Mouse (Mus musculus) midbrain, embryonic 16.5 days (tissue): ENCODE results near the gene Tcf15. TPM values are rescaled to one million over a fixed set of nuclear protein-coding genes. Genes with fewer than 3 reads are reported as not detected.
A peak's percentile ranks its signal among the peaks of the same experiment; 100 is the strongest.

Source experiments
- ATAC-seq: fragments of 200-750 bp; cut with Nextera tagmentation; 2 replicates; pipeline ENCODE4 v1.8.0; 2017; ENCODE audit warnings: moderate TSS enrichment
- H3K27ac ChIP-seq: fragments of 300-500 bp; sonication (generic); 2 replicates; pipeline ENCODE4 v1.5.1; 2014; ENCODE audit warnings: mild to moderate bottlenecking, low read length, mixed read lengths
- H3K27me3 ChIP-seq: fragments of 300-500 bp; sonication (generic); 2 replicates; pipeline ENCODE4 v1.6.1; 2014; ENCODE audit warnings: low read depth, low read length, mixed read lengths; ENCODE audit not compliant: control insufficient read depth, insufficient read depth
- H3K36me3 ChIP-seq: fragments of 300-500 bp; sonication (generic); 2 replicates; pipeline ENCODE4 v1.6.1; 2014; ENCODE audit warnings: mild to moderate bottlenecking, low read length, moderate library complexity, mixed read lengths; ENCODE audit not compliant: control insufficient read depth, insufficient read depth
- H3K4me1 ChIP-seq: fragments of 300-500 bp; sonication (generic); 2 replicates; pipeline ENCODE4 v1.6.1; 2014; ENCODE audit warnings: mild to moderate bottlenecking, low read length, mixed read lengths; ENCODE audit not compliant: control insufficient read depth, insufficient read depth
- H3K4me2 ChIP-seq: fragments of 300-500 bp; sonication (generic); 2 replicates; pipeline ENCODE4 v1.6.1; 2014; ENCODE audit warnings: mild to moderate bottlenecking, low read length, mixed read lengths
- H3K4me3 ChIP-seq: fragments of 300-500 bp; sonication (generic); 2 replicates; pipeline ENCODE4 v1.5.1; 2014; ENCODE audit warnings: low read depth, mild to moderate bottlenecking, low read length, moderate library complexity, mixed read lengths
- H3K9ac ChIP-seq: fragments of 300-500 bp; sonication (generic); 2 replicates; pipeline ENCODE4 v1.6.1; 2014; ENCODE audit warnings: low read depth, low read length, mixed read lengths
- H3K9me3 ChIP-seq: fragments of 300-500 bp; sonication (generic); replicated peaks from 2 replicates; pipeline ENCODE4 v1.6.1; 2014; ENCODE audit warnings: mild to moderate bottlenecking, low read length, mixed read lengths; ENCODE audit not compliant: control insufficient read depth, poor library complexity, severe bottlenecking
- WGBS: fragments of 180-500 bp; shearing (Covaris S2); extraction: QIAGEN DNeasy Blood & Tissue Kit; methylation state at CpG from one replicate; pipeline ENCODE4 v1.1.7; 2014; 5-methylcytosine and 5-hydroxymethylcytosine counted together
- polyA plus RNA-seq: library from polyadenylated mRNA; unstranded; fragments of >200 nt; fragmentation: Nextera tagmentation; extraction: Ambion mirVana; gene quantifications from 2 replicates; pipeline ENCODE4 v1.2.1, GENCODE M21; 2015

Tcf15 gene
- polyA plus RNA-seq, 1 experiment from 2014 or later: 0.69 TPM

GRCm38 (mm10) chr2:152139191-152139987 lies 4.0 kb upstream of the Tcf15 start:
- Histone ChIP-seq H3K9ac (no peak overlapping the region), H3K9me3 (no peaks in the 10 kb centered on the region), H3K4me2 (no peak overlapping the region), H3K36me3 (no peaks in the 10 kb centered on the region), H3K27me3 (peaks cover 25% of the 10 kb centered on the region), H3K4me3 (no peak overlapping the region), H3K27ac (no peak overlapping the region), H3K4me1 (peaks cover 20% of the 10 kb centered on the region)
- ATAC-seq: no peak
- 57% methylated on average over 10 of the region's 10 CpGs for WGBS

- Histone ChIP-seq H3K27me3 (peaks cover 40% of the 10 kb centered on the region), H3K9me3 (no peaks in the 10 kb centered on the region), H3K4me3 (no peak overlapping the region), H3K9ac (no peak overlapping the region), H3K27ac (no peak overlapping the region), H3K4me2 (no peak overlapping the region), H3K36me3 (no peaks in the 10 kb centered on the region), H3K4me1 (peaks cover 20% of the 10 kb centered on the region)
- no peak for ATAC-seq
- WGBS: 33% methylated on average over 11 of the region's 11 CpGs
These were observed 2.4 kb upstream of the Tcf15 start for GRCm38 (mm10) chr2:152140941-152141340.

- ATAC-seq: no peak
- Histone ChIP-seq H3K4me2 (peak overlapping the region; percentile 50; the same call in 1 of the 2 replicates), H3K27me3 (peaks cover 42% of the 10 kb centered on the region), H3K9me3 (no peaks in the 10 kb centered on the region), H3K9ac (no peak overlapping the region), H3K27ac (no peak overlapping the region), H3K4me1 (peaks cover 20% of the 10 kb centered on the region), H3K4me3 (peak overlapping the region; percentile 27; the same call in 1 of the 2 replicates), H3K36me3 (no peaks in the 10 kb centered on the region)
- 52% methylated on average over 1 of the region's 1 CpGs for WGBS
These were observed 1.9 kb upstream of the Tcf15 start for GRCm38 (mm10) chr2:152141491-152141890.

DNA sequence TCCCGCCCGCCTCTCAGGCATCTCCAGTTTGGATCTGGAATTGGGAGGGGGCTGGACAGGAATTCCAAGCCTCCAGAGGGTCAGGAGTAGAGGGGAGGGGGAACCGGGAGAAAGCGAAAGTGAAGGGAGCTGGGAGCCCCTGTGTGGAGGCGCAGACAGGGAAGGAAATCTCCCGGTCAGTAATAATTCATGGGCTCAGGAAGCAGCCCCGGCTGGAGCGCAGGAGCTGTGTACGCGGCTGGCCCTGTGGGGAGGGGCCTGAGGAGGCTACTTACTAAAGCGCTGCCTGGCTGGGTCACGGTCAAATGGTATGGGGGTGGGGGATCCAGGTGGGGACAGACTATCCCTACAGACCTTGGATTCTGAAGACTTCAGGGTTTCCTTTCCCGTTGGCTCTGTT lies 1.3 kb upstream of the Tcf15 start:
- Histone ChIP-seq H3K27ac (no peak overlapping the region), H3K4me3 (peak overlapping the region; percentile 27), H3K9ac (peak overlapping the region; percentile 48; the same call in 1 of the 2 replicates), H3K4me2 (peak overlapping the region; percentile 50), H3K9me3 (no peaks in the 10 kb centered on the region), H3K4me1 (peaks cover 20% of the 10 kb centered on the region), H3K27me3 (peaks cover 42% of the 10 kb centered on the region), H3K36me3 (no peaks in the 10 kb centered on the region)
- WGBS: 0% methylated on average over 13 of the region's 13 CpGs
- peak; percentile 69; the same call in 1 of the 2 replicates for ATAC-seq

DNA sequence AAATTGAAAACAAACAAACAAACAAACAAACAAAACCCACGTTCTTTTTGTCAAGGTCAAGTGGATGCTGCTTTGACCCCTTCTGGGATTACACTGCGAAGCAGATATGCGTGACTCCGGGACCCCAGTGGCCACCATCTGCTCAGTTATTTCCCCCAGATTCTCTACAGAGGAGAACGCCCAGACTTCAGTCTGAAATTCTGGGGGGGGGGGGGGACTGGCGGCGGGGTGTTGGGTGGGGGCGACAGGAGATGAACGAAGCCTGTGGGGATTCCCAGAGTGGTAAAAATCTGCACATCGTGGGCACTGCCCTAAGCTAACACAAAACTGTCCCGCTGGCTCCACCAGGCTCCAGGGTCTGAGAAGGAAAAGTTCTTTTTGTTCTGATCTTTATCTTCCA lies 790 bp upstream of the Tcf15 start:
- Histone ChIP-seq H3K4me3 (no peak overlapping the region), H3K9me3 (no peaks in the 10 kb centered on the region), H3K9ac (peak overlapping the region; percentile 48; the same call in 1 of the 2 replicates), H3K4me2 (peak overlapping the region; percentile 50), H3K27me3 (peaks cover 42% of the 10 kb centered on the region), H3K36me3 (no peaks in the 10 kb centered on the region), H3K27ac (no peak overlapping the region), H3K4me1 (peaks cover 20% of the 10 kb centered on the region)
- no peak for ATAC-seq
- WGBS: 2% methylated on average over 11 of the region's 11 CpGs

- no peak for ATAC-seq
- Histone ChIP-seq H3K36me3 (no peaks in the 10 kb centered on the region), H3K4me3 (peak overlapping the region; percentile 45), H3K27ac (no peak overlapping the region), H3K4me2 (peak overlapping the region; percentile 67), H3K9me3 (no peaks in the 10 kb centered on the region), H3K9ac (peak overlapping the region; percentile 58), H3K27me3 (peaks cover 42% of the 10 kb centered on the region), H3K4me1 (peaks cover 20% of the 10 kb centered on the region)
- WGBS: 22% methylated on average over 9 of the region's 9 CpGs
These were observed 743 bp downstream of the Tcf15 start for GRCm38 (mm10) chr2:152144158-152144450.

DNA sequence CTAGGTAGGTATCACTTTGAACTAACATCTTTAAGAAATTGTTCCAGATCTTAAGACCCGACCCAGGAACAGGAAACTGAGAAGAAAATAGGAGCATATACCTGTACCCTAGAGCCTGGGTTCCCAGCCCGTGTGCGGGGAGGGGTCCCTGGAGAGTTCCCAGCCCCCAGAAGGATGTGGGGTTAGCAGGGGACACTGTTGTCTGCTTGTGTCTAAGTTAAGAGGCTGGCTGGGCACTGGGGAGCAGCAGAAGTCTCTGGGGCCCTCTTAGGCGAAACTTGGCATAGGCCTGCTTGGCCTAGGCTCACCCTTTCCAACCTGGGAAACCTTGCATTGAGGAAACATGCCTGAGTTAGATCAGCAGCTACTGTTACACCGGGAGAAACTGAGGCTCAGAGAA lies 1.1 kb downstream of the Tcf15 start:
- Histone ChIP-seq H3K4me1 (peaks cover 20% of the 10 kb centered on the region), H3K27me3 (peaks cover 42% of the 10 kb centered on the region), H3K9me3 (no peaks in the 10 kb centered on the region), H3K4me3 (no peak overlapping the region), H3K27ac (no peak overlapping the region), H3K36me3 (no peaks in the 10 kb centered on the region), H3K9ac (no peak overlapping the region), H3K4me2 (no peak overlapping the region)
- ATAC-seq: no peak
- 62% methylated on average over 5 of the region's 5 CpGs for WGBS

DNA sequence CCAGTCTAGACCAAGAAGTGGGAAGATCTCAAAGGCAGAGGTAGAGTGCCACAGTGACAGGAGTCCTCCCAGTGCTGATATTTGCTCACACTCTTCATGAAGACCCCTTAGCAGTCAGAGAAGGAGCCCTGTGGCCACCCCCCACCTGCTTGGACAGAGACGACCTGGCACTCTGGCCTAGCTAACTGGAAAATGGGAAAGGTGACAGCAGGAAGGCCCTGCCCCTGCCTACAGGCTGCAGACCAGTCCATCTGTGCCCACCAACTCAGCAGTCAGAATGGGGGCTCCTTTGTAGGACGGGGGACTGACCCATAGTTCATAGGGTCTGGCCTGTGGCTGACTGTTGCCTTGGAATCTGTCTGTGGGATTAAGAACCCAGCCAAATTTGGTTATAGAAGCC lies 2.4 kb downstream of the Tcf15 start:
- Histone ChIP-seq H3K36me3 (no peaks in the 10 kb centered on the region), H3K4me3 (no peak overlapping the region), H3K4me2 (no peak overlapping the region), H3K9me3 (no peaks in the 10 kb centered on the region), H3K9ac (no peak overlapping the region), H3K27me3 (peaks cover 37% of the 10 kb centered on the region), H3K4me1 (peaks cover 20% of the 10 kb centered on the region), H3K27ac (no peak overlapping the region)
- ATAC-seq: no peak
- 57% methylated on average over 2 of the region's 2 CpGs for WGBS

DNA sequence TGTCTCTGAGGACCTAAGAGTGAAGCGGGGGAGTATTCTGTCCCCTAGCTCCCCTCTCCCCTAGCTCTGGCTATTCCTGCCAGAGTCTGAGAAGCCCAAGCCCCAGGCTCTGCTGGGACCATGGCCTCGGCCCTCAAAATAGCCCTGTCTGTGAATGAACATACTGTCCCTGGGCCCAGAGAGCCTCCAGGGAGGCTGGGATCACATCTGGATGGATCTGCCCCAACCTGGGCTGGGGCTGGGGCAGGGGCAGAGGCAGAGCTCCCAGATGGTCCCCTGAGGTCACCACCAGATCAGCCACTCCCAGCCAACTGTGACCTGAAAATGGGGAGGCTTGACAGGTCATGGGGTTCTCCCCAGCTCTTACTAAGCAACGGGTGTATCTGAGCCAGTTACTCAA lies 3.7 kb downstream of the Tcf15 start:
- H3K9ac ChIP-seq: no peak overlapping the region
- H3K36me3 ChIP-seq: no peaks in the 10 kb centered on the region
- 62% methylated on average over 3 of the region's 3 CpGs for WGBS
- peaks cover 15% of the 10 kb centered on the region for H3K4me1 ChIP-seq
- no peaks in the 10 kb centered on the region for H3K9me3 ChIP-seq
- peaks cover 29% of the 10 kb centered on the region for H3K27me3 ChIP-seq
- no peak overlapping the region for H3K4me3 ChIP-seq
- H3K4me2 ChIP-seq: no peak overlapping the region
- H3K27ac ChIP-seq: no peak overlapping the region
- no peak for ATAC-seq
